Mouse (Mus musculus) cortical plate, adult 2 months (tissue): ENCODE measurements around the gene Htatip2.

ENCODE experiments used
- CTCF ChIP-seq: fragments of 200-500 bp; IDR thresholded peaks from 2 replicates; pipeline ENCODE4 v1.5.1; 2011; ENCODE audit warnings: mild to moderate bottlenecking, control low read depth, low read length; ENCODE audit not compliant: insufficient read depth; ENCODE audit errors: extremely low read depth
- POLR2A ChIP-seq: fragments of 200-500 bp; IDR thresholded peaks from 2 replicates; pipeline ENCODE4 v1.6.1; 2011; ENCODE audit warnings: mild to moderate bottlenecking, low read length, control low read depth; ENCODE audit not compliant: insufficient read depth; ENCODE audit errors: extremely low read depth

DNA sequence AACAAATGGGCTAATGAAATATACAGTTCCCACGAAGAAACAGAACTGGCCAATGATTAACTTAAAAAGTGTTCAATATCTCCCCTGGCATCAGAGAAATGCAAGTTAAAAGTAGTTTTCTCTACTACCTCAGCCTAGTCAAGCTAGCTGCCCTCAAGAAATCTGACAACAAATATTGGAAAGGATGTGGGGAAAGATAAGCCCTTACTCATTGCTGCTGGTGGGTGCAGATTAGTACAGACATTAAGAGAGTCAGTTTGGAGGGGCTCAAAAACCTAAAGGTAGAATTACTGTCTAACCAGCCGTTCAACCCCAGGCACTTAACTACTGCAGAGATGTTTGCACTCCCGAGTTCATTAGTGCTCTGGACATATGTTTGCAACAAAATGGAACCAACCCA lies 46.7 kb downstream of the Htatip2 start:
- TF ChIP-seq CTCF (no peak), POLR2A (no peak)
